Mouse (Mus musculus): Measurements from ENCODE around the gene Gm20388. TPM values are rescaled to one million over a fixed set of nuclear protein-coding genes. Genes with fewer than 3 reads are reported as not detected.

Gene Gm20388
- polyA plus RNA-seq, 1 experiment from 2014 or later = not detected

DNA sequence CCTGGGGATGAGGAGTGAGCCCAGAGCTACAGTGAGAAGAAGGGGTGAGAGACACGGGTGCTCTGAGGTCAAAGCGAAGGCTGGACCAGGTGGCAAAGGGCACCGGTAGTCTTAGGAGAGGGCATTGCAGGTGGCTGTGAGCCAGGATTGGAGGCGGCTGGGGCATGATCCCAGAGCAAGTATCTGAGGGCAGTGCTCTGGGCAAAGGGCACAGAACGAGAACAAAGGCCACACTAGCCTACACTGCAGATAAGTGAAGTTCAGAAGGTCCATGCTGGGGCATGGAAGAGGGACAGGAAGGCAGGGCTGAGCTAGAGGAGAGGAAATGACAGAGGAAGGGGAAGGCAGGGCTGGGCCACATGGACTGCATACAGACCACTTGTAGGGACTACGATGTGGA, 531.0 kb downstream of the Gm20388 start:
- Histone ChIP-seq H3K27ac (no peak overlapping the region; the same call in 1 of the 2 replicates), H3K9ac (no peak overlapping the region), H3K4me1 (peaks cover 63% of the 10 kb centered on the region), H3K9me3 (no peaks in the 10 kb centered on the region), H3K27me3 (0 out of 2 replicates have a peak, but pooled peaks cover 9% of the 10 kb centered on the region), H3K4me2 (no peak overlapping the region), H3K4me3 (no peak overlapping the region), H3K36me3 (no peaks in the 10 kb centered on the region)
- no peak for ATAC-seq (ENCODE audit: insufficient number of reproducible peaks, insufficient read depth, low FRiP score, low TSS enrichment, low read depth)
- 77% methylated on average over 6 of the region's 6 CpGs for WGBS

DNA sequence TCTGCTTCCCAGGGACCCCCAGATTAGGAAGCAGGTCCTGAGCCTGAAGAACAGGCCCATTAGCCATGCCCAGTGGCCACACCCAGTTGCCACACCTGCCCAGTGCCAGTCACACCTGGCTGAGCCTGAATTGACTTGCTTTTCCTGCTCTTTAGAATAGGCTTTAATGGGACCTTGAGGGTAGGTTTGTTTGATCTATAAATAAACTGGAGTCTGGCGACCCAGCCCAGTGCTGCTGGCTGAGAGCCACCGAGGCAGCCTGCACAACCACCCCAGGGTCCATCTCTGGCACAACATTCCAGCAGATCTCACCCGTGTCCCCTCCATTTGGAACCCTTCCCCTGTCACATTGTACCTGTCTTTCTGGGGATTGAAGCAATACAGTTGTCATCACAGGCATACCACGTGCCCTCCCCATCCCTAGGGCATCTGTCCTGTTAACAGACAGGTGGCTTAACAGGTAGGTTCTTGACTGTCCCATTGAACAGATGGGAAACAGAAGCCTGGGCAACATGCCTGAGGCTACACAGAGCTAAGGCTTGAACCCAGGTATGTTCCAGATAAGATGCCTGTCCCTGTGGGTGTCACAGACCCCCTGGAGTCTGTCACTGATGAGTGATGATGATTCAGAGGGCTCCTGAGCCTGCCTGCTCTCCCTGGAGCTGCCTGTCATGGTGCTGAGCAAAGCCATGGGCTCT, 531.8 kb downstream of the Gm20388 start:
- 48% methylated on average over 4 of the region's 4 CpGs for WGBS

DNA sequence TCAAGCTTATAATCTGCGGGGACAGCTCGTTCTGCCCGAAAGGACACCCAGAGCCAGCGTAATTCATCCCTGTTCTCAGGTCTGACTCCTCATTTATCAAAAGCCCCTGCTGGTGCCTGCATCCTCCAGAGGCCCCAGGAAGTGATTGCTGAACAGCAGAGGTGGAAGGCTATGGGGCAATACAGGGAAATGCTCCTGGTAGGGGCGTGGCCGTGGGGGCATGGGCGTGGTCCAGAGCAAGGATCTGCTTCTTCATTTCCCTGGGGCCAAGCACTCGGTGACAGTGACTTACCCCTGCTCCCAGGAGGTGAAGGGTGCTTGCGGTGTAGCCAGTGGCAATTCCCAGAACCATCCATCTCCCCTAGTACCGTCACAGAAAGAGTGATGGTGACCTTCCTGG, 534.6 kb downstream of the Gm20388 start:
- no peak for ATAC-seq (ENCODE audit: insufficient number of reproducible peaks, insufficient read depth, low FRiP score, low TSS enrichment, low read depth)
- peaks cover 51% of the 10 kb centered on the region for H3K4me1 ChIP-seq
- no peaks in the 10 kb centered on the region for H3K36me3 ChIP-seq
- 0 out of 2 replicates have a peak, but pooled peaks cover 5% of the 10 kb centered on the region for H3K27me3 ChIP-seq
- H3K4me3 ChIP-seq = no peak overlapping the region
- no peaks in the 10 kb centered on the region for H3K9me3 ChIP-seq
- H3K4me2 ChIP-seq = no peak overlapping the region
- 64% methylated on average over 10 of the region's 10 CpGs for WGBS
- H3K27ac ChIP-seq = no peak overlapping the region
- H3K9ac ChIP-seq = no peak overlapping the region

More for the DNA sequence above, 531.8 kb downstream of the Gm20388 start:
- Histone ChIP-seq H3K36me3 (no peaks in the 10 kb centered on the region), H3K27ac (no peak overlapping the region), H3K9me3 (no peaks in the 10 kb centered on the region), H3K4me1 (peaks cover 55% of the 10 kb centered on the region), H3K4me2 (no peak overlapping the region), H3K9ac (no peak overlapping the region), H3K27me3 (0 out of 2 replicates have a peak, but pooled peaks cover 9% of the 10 kb centered on the region), H3K4me3 (no peak overlapping the region)
- no peak for ATAC-seq (ENCODE audit: insufficient number of reproducible peaks, insufficient read depth, low FRiP score, low TSS enrichment, low read depth)

DNA sequence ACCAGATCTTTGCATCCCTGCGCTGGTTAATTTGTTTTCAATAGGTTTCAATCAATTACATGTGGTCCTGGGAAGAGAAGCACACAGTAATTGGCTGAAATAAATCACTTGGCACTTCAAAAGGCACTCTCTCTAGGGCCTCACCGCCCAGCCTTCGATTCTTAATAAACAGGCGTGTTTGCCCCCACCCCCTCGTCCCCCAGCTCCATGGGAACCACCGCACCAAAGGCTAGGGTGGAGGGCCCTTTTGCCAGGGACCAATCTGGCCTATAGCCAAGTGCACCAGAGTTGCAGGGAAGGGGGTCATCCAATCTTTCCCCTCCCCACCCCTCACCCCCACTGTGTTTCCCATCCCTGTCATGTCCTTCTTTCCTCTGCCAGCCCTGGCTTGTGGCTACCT, 537.5 kb downstream of the Gm20388 start:
- Histone ChIP-seq H3K27me3 (0 out of 2 replicates have a peak, but pooled peaks cover 6% of the 10 kb centered on the region), H3K27ac (no peak overlapping the region), H3K36me3 (no peaks in the 10 kb centered on the region), H3K4me1 (peaks cover 26% of the 10 kb centered on the region), H3K9ac (no peak overlapping the region), H3K9me3 (no peaks in the 10 kb centered on the region), H3K4me2 (no peak overlapping the region), H3K4me3 (no peak overlapping the region)
- 50% methylated on average over 6 of the region's 6 CpGs for WGBS
- no peak for ATAC-seq (ENCODE audit: insufficient number of reproducible peaks, insufficient read depth, low FRiP score, low TSS enrichment, low read depth)

DNA sequence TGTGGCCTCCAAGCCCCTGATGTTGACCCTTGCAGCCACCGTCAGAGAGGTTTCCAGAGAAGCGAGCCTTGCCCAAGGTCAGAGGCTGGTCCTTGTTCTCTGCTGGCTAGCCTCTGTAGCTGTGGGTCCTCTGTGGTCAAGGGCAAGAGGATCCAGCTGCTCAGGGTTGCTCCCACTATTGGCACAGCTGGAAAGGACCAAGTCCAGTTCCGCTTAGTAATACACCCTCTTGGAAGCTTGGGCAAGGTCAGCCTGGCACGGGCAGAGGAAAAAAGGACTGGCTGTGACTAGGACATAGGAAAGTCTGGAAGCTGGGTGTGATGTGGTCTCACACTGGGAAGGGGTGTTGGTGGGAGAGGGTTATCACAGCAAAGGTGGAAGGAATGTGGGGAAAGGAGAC, 538.5 kb downstream of the Gm20388 start:
- Histone ChIP-seq H3K27ac (0 out of 2 replicates have a peak overlapping the region, but pooled peaks have one; percentile 12), H3K4me2 (no peak overlapping the region), H3K9ac (no peak overlapping the region), H3K27me3 (0 out of 2 replicates have a peak, but pooled peaks cover 6% of the 10 kb centered on the region), H3K9me3 (no peaks in the 10 kb centered on the region), H3K4me1 (peaks cover 26% of the 10 kb centered on the region), H3K36me3 (no peaks in the 10 kb centered on the region), H3K4me3 (no peak overlapping the region)
- WGBS = 78% methylated on average over 4 of the region's 4 CpGs
- no peak for ATAC-seq (ENCODE audit: insufficient number of reproducible peaks, insufficient read depth, low FRiP score, low TSS enrichment, low read depth)

DNA sequence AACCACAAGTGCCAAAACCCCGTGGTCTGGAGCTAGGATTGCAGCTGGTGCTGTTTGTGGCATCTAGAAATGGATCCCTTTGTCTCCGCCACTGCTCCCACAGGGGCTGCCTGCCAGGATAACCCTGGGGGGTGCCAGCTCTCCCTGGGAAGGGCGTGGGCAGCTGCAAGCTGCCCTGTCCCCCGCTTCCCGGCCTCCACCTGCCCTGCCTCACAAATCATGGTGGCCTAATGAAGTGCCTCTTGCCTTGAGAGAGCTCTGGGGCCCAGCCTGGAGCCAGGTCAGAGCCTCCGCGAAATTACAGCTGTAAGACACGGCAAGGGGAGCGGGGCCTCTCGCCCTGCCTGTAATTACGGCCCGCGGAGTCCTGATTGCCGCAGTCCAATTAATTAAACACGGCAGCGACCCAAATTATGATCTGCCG, 539.0 kb downstream of the Gm20388 start:
- 4% methylated on average over 17 of the region's 17 CpGs for WGBS
- Histone ChIP-seq H3K27me3 (0 out of 2 replicates have a peak, but pooled peaks cover 6% of the 10 kb centered on the region), H3K4me2 (peak overlapping the region; percentile 33), H3K9me3 (no peaks in the 10 kb centered on the region), H3K9ac (peak overlapping the region; percentile 28; the same call in 1 of the 2 replicates), H3K27ac (0 out of 2 replicates have a peak overlapping the region, but pooled peaks have one; percentile 12), H3K4me3 (no peak overlapping the region), H3K36me3 (no peaks in the 10 kb centered on the region), H3K4me1 (peaks cover 28% of the 10 kb centered on the region)
- no peak for ATAC-seq (ENCODE audit: insufficient number of reproducible peaks, insufficient read depth, low FRiP score, low TSS enrichment, low read depth)

DNA sequence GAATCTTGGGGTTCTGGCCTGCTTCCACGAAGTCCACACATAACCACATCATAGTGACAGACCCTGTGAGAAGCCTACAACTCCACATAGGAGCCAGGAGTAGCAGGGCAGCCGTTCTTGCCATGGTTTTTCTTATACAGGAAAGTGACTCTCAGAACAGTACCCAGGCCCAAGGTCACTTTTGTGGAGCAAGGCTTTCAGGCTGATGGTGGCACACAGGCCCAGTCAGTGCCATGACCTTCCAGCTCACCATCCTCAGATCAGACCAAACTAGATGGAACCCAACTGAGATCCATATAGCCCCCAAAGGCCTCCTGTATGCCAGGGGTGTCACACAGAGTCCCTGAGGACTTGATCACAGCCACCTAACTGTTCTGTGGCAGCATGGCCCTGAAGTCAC, 541.5 kb downstream of the Gm20388 start:
- Histone ChIP-seq H3K9ac (no peak overlapping the region), H3K4me1 (peaks cover 48% of the 10 kb centered on the region)

DNA sequence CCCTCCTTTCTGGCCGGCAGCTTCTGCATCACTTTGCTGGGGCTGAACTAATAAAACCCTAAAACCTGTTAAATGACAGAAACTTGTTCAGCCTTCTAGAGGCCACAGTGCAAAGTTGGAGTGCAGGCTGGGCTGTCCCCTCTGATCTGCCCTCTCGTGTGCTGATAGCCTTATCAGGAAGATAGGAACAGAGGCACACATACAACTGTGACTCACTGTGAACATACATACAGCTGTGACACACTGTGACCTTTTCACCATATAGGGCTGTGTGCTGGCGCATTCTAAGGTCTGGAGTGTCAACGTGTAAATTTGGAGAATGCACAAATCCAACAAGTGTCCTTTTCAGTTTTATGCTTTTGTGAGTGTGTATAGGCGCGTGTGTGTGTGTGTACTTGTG, 543.8 kb downstream of the Gm20388 start:
- H3K27me3 ChIP-seq = 0 out of 2 replicates have a peak, but pooled peaks cover 3% of the 10 kb centered on the region
- ATAC-seq (ENCODE audit: insufficient number of reproducible peaks, insufficient read depth, low FRiP score, low TSS enrichment, low read depth) = no peak
- H3K4me3 ChIP-seq = no peak overlapping the region
- H3K4me2 ChIP-seq = no peak overlapping the region
- peaks cover 45% of the 10 kb centered on the region for H3K4me1 ChIP-seq
- no peak overlapping the region for H3K27ac ChIP-seq
- no peaks in the 10 kb centered on the region for H3K36me3 ChIP-seq
- no peaks in the 10 kb centered on the region for H3K9me3 ChIP-seq
- H3K9ac ChIP-seq = no peak overlapping the region
- 84% methylated on average over 6 of the region's 6 CpGs for WGBS

More for the DNA sequence above, 541.5 kb downstream of the Gm20388 start:
- Histone ChIP-seq H3K27ac (no peak overlapping the region), H3K4me3 (no peak overlapping the region), H3K36me3 (no peaks in the 10 kb centered on the region), H3K4me2 (no peak overlapping the region), H3K9me3 (no peaks in the 10 kb centered on the region), H3K27me3 (0 out of 2 replicates have a peak, but pooled peaks cover 6% of the 10 kb centered on the region)
- 87% methylated on average over 2 of the region's 2 CpGs for WGBS
- ATAC-seq (ENCODE audit: insufficient number of reproducible peaks, insufficient read depth, low FRiP score, low TSS enrichment, low read depth) = no peak

DNA sequence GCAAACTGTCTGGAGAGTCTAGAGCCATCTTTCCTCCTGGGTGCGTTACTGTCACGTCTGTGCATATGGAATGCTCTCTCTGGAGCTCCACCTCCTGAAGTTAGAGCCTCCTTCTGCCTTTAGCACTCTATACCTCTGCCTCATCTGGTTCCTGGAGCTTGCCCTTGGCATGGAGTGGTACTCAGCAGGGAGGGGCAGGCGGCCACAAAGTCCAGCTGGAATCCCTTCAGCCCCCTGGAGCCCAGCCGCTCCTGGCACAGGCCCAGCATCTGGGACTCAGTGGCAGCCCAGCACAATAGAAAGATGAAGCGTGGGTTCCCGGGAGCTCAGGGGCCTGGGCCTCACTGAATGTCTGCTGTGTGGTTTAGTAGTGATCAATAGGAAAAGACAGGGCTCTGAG, 549.7 kb downstream of the Gm20388 start:
- ATAC-seq (ENCODE audit: insufficient number of reproducible peaks, insufficient read depth, low FRiP score, low TSS enrichment, low read depth) = no peak
- no peak overlapping the region for H3K4me3 ChIP-seq
- no peaks in the 10 kb centered on the region for H3K27me3 ChIP-seq
- 44% methylated on average over 6 of the region's 6 CpGs for WGBS
- no peaks in the 10 kb centered on the region for H3K9me3 ChIP-seq
- H3K27ac ChIP-seq = peak overlapping the region; percentile 28; the same call in 1 of the 2 replicates
- H3K36me3 ChIP-seq = no peaks in the 10 kb centered on the region
- H3K4me1 ChIP-seq = peaks cover 56% of the 10 kb centered on the region
- no peak overlapping the region for H3K9ac ChIP-seq
- no peak overlapping the region for H3K4me2 ChIP-seq

DNA sequence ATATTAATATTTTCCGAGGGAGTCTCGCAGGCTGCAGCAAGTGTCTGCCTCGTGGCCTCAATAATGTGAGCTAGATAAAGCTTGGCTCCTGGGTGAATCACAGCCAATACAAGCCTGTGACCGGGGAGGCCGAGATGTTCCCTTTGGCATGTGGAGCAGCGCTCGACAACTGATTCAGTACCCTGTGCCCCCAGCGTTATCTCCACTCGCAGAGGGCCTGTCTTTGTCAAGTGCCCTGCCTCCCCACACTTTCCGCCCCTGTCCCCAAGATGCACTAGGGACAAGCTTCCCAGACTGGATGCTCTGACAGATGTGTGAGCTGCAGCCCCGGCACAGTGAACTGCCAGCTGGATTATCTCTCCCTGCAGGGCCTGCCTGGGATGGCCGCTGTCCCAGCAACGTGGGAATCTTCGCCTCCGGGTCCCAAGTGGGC, 551.5 kb downstream of the Gm20388 start:
- H3K27me3 ChIP-seq = no peaks in the 10 kb centered on the region
- H3K9me3 ChIP-seq = no peaks in the 10 kb centered on the region
- no peak overlapping the region for H3K9ac ChIP-seq
- H3K36me3 ChIP-seq = no peaks in the 10 kb centered on the region
- no peak for ATAC-seq (ENCODE audit: insufficient number of reproducible peaks, insufficient read depth, low FRiP score, low TSS enrichment, low read depth)
- H3K27ac ChIP-seq = no peak overlapping the region
- WGBS = 48% methylated on average over 15 of the region's 15 CpGs
- no peak overlapping the region for H3K4me2 ChIP-seq
- H3K4me1 ChIP-seq = peaks cover 60% of the 10 kb centered on the region
- no peak overlapping the region for H3K4me3 ChIP-seq

DNA sequence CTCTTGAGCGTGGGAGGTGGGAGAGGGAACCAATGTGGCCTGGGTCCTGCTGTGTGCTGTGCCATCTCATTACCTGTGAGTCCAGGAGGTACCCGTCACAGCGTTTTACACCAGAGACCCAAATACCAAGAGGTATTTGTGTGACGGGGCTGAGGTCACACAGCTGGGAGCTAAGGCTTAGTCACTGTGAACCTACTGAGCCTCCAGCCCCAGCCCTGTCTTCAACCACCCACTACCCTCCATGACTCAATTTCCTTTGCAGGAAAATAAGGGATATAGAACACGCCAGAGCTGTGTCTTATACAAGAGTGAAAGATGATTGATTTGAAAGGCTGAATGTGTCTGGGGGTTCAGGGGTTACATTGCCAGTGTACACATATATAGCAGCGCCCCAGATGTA, 552.0 kb downstream of the Gm20388 start:
- Histone ChIP-seq H3K4me2 (no peak overlapping the region), H3K4me1 (peaks cover 58% of the 10 kb centered on the region), H3K9me3 (no peaks in the 10 kb centered on the region), H3K4me3 (no peak overlapping the region), H3K9ac (no peak overlapping the region), H3K36me3 (no peaks in the 10 kb centered on the region), H3K27ac (no peak overlapping the region), H3K27me3 (no peaks in the 10 kb centered on the region; the same call in 1 of the 2 replicates)
- no peak for ATAC-seq (ENCODE audit: insufficient number of reproducible peaks, insufficient read depth, low FRiP score, low TSS enrichment, low read depth)
- WGBS = 78% methylated on average over 6 of the region's 6 CpGs
